Mouse (Mus musculus): ENCODE measurements around the gene Sec22a. TPM values are rescaled to one million over a fixed set of nuclear protein-coding genes. Genes with fewer than 3 reads are reported as not detected.

Sec22a gene
- polyA plus RNA-seq, 1 experiment: 1.00 TPM

- Histone ChIP-seq H3K4me3 (replicated peaks; ENCODE audit: control insufficient read depth, low read depth, low read length) (no peak overlapping the region), H3K4me1 (ENCODE audit: control insufficient read depth, insufficient read depth, low read length) (no peaks in the 10 kb centered on the region), H3K27ac (ENCODE audit: control insufficient read depth, insufficient read depth, low read depth, low read length, poor library complexity) (no peak overlapping the region)
- 91% methylated on average over 6 of the region's 6 CpGs for WGBS
- TF ChIP-seq CTCF (IDR thresholded peaks at IDR 0.05; ENCODE audit: control insufficient read depth, insufficient read depth, low read length): no peak
- no peak for TF ChIP-seq POLR2A (IDR thresholded peaks at IDR 0.05; ENCODE audit: borderline replicate concordance, control insufficient read depth, low read depth, low read length)
Measured at GRCm38 (mm10) chr16:35300156-35300555, 63.6 kb downstream of the Sec22a start.

- Histone ChIP-seq H3K4me1 (ENCODE audit: control insufficient read depth, insufficient read depth, low read length) (no peaks in the 10 kb centered on the region), H3K27ac (ENCODE audit: control insufficient read depth, insufficient read depth, low read depth, low read length, poor library complexity) (no peak overlapping the region), H3K4me3 (replicated peaks; ENCODE audit: control insufficient read depth, low read depth, low read length) (no peak overlapping the region)
- TF ChIP-seq POLR2A (IDR thresholded peaks at IDR 0.05; ENCODE audit: borderline replicate concordance, control insufficient read depth, low read depth, low read length): no peak
- no peak for TF ChIP-seq CTCF (IDR thresholded peaks at IDR 0.05; ENCODE audit: control insufficient read depth, insufficient read depth, low read length)
- 71% methylated on average over 5 of the region's 5 CpGs for WGBS
Measured at GRCm38 (mm10) chr16:35297786-35298185, 65.9 kb downstream of the Sec22a start.

GRCm38 (mm10) chr16:35287244-35287643 lies 76.5 kb downstream of the Sec22a start:
- no peak overlapping the region for H3K27ac ChIP-seq (ENCODE audit: control insufficient read depth, insufficient read depth, low read depth, low read length, poor library complexity)
- no peak for TF ChIP-seq POLR2A (IDR thresholded peaks at IDR 0.05; ENCODE audit: borderline replicate concordance, control insufficient read depth, low read depth, low read length)
- H3K4me1 ChIP-seq (ENCODE audit: control insufficient read depth, insufficient read depth, low read length): no peaks in the 10 kb centered on the region
- H3K4me3 ChIP-seq (replicated peaks; ENCODE audit: control insufficient read depth, low read depth, low read length): no peak overlapping the region
- 81% methylated on average over 5 of the region's 5 CpGs for WGBS

- Histone ChIP-seq H3K4me1 (ENCODE audit: control insufficient read depth, insufficient read depth, low read length) (no peaks in the 10 kb centered on the region), H3K4me3 (replicated peaks; ENCODE audit: control insufficient read depth, low read depth, low read length) (no peak overlapping the region), H3K27ac (ENCODE audit: control insufficient read depth, insufficient read depth, low read depth, low read length, poor library complexity) (no peak overlapping the region)
- TF ChIP-seq CTCF (IDR thresholded peaks at IDR 0.05; ENCODE audit: control insufficient read depth, insufficient read depth, low read length) (no peak), POLR2A (IDR thresholded peaks at IDR 0.05; ENCODE audit: borderline replicate concordance, control insufficient read depth, low read depth, low read length) (no peak)
- 76% methylated on average over 9 of the region's 9 CpGs for WGBS
Measured at GRCm38 (mm10) chr16:35285821-35286220, 77.9 kb downstream of the Sec22a start.

- TF ChIP-seq POLR2A (IDR thresholded peaks at IDR 0.05; ENCODE audit: borderline replicate concordance, control insufficient read depth, low read depth, low read length) (no peak), CTCF (IDR thresholded peaks at IDR 0.05; ENCODE audit: control insufficient read depth, insufficient read depth, low read length) (no peak)
- 80% methylated on average over 2 of the region's 2 CpGs for WGBS
- H3K4me1 ChIP-seq (ENCODE audit: control insufficient read depth, insufficient read depth, low read length): no peaks in the 10 kb centered on the region
Measured at GRCm38 (mm10) chr16:35282456-35282855, 81.3 kb downstream of the Sec22a start.

GRCm38 (mm10) chr16:35278166-35278565 lies 85.6 kb downstream of the Sec22a start:
- no peak overlapping the region for H3K4me3 ChIP-seq (replicated peaks; ENCODE audit: control insufficient read depth, low read depth, low read length)
- 71% methylated on average over 6 of the region's 6 CpGs for WGBS
- H3K27ac ChIP-seq (ENCODE audit: control insufficient read depth, insufficient read depth, low read depth, low read length, poor library complexity): no peak overlapping the region
- TF ChIP-seq POLR2A (IDR thresholded peaks at IDR 0.05; ENCODE audit: borderline replicate concordance, control insufficient read depth, low read depth, low read length) (no peak), CTCF (IDR thresholded peaks at IDR 0.05; ENCODE audit: control insufficient read depth, insufficient read depth, low read length) (no peak)
- no peaks in the 10 kb centered on the region for H3K4me1 ChIP-seq (ENCODE audit: control insufficient read depth, insufficient read depth, low read length)

More at GRCm38 (mm10) chr16:35282456-35282855, 81.3 kb downstream of the Sec22a start:
- H3K4me3 ChIP-seq (replicated peaks; ENCODE audit: control insufficient read depth, low read depth, low read length): no peak overlapping the region
- H3K27ac ChIP-seq (ENCODE audit: control insufficient read depth, insufficient read depth, low read depth, low read length, poor library complexity): no peak overlapping the region

GRCm38 (mm10) chr16:35272417-35272816 lies 91.3 kb downstream of the Sec22a start:
- 61% methylated on average over 4 of the region's 4 CpGs for WGBS
- Histone ChIP-seq H3K4me3 (replicated peaks; ENCODE audit: control insufficient read depth, low read depth, low read length) (no peak overlapping the region), H3K4me1 (ENCODE audit: control insufficient read depth, insufficient read depth, low read length) (no peaks in the 10 kb centered on the region), H3K27ac (ENCODE audit: control insufficient read depth, insufficient read depth, low read depth, low read length, poor library complexity) (no peak overlapping the region)
- TF ChIP-seq POLR2A (IDR thresholded peaks at IDR 0.05; ENCODE audit: borderline replicate concordance, control insufficient read depth, low read depth, low read length): no peak
- no peak for TF ChIP-seq CTCF (IDR thresholded peaks at IDR 0.05; ENCODE audit: control insufficient read depth, insufficient read depth, low read length)

- TF ChIP-seq POLR2A (IDR thresholded peaks at IDR 0.05; ENCODE audit: borderline replicate concordance, control insufficient read depth, low read depth, low read length) (no peak), CTCF (IDR thresholded peaks at IDR 0.05; ENCODE audit: control insufficient read depth, insufficient read depth, low read length) (no peak)
- Histone ChIP-seq H3K4me3 (replicated peaks; ENCODE audit: control insufficient read depth, low read depth, low read length) (no peak overlapping the region), H3K27ac (ENCODE audit: control insufficient read depth, insufficient read depth, low read depth, low read length, poor library complexity) (no peak overlapping the region), H3K4me1 (ENCODE audit: control insufficient read depth, insufficient read depth, low read length) (no peaks in the 10 kb centered on the region)
- WGBS: 36% methylated on average over 4 of the region's 4 CpGs
Measured at GRCm38 (mm10) chr16:35271572-35271971, 92.1 kb downstream of the Sec22a start.

- Histone ChIP-seq H3K4me3 (replicated peaks; ENCODE audit: control insufficient read depth, low read depth, low read length) (no peak overlapping the region), H3K27ac (ENCODE audit: control insufficient read depth, insufficient read depth, low read depth, low read length, poor library complexity) (no peak overlapping the region), H3K4me1 (ENCODE audit: control insufficient read depth, insufficient read depth, low read length) (no peaks in the 10 kb centered on the region)
- 66% methylated on average over 6 of the region's 6 CpGs for WGBS
- TF ChIP-seq POLR2A (IDR thresholded peaks at IDR 0.05; ENCODE audit: borderline replicate concordance, control insufficient read depth, low read depth, low read length) (no peak), CTCF (IDR thresholded peaks at IDR 0.05; ENCODE audit: control insufficient read depth, insufficient read depth, low read length) (no peak)
Measured at GRCm38 (mm10) chr16:35270945-35271344, 92.8 kb downstream of the Sec22a start.

All from bone marrow, adult 2 months (tissue).